Mouse (Mus musculus): ENCODE data around the gene Slc35e3. TPM values are rescaled to one million over a fixed set of nuclear protein-coding genes. Genes with fewer than 3 reads are reported as not detected.

Slc35e3 gene
- polyA plus RNA-seq, 1 experiment = 12.8 TPM

DNA sequence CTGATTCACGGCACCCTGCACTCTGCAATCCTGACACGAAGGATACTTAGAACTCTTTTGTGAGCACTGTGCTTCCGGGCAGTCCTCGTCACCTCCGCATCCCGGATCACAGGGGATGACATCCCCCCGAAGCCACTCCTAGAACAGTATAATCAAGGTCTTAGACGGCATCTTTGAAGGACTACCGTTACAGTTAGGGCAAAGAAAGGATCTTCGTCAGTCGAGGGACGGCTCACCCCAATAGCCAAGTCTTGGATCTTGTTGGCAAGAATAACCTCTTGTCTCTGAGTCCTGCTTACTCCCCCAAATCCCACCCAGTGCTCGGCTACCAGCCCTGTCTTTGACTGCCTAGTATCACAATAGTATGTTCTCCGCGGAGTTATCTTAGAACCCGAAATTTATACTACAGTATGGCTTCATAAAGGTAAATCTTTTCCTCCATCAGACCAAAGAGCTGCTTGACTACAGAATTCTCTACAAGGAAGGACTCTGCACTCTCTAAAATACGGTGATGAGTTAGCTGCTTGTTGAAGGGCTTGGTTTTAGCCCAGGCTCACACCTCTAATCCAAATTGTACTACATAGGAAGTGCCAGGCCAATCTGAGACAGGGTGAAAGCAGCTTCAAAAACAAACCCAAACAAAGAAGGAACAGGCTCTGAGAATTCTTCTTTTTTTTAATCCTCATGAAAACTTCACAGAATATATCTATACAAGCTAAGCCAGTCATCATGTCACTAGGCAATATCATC, 44.4 kb upstream of the Slc35e3 start:
- peaks cover 32% of the 10 kb centered on the region for H3K79me3 ChIP-seq (ENCODE audit: low read depth)
- H3K79me2 ChIP-seq (ENCODE audit: control insufficient read depth, insufficient read depth) = peaks cover 48% of the 10 kb centered on the region
- H3K27me3 ChIP-seq (ENCODE audit: control insufficient read depth, insufficient read depth, insufficient read length) = no peaks in the 10 kb centered on the region
- TF ChIP-seq USF1 (IDR thresholded peaks at IDR 0.05; ENCODE audit: low read depth) = no peak
- no peak for TF ChIP-seq FOSL1 (IDR thresholded peaks at IDR 0.05; ENCODE audit: insufficient read depth, low read length, poor library complexity, severe bottlenecking)
- TF ChIP-seq CEBPB (IDR thresholded peaks at IDR 0.05; ENCODE audit: low read depth) = no peak
- TF ChIP-seq MAX (IDR thresholded peaks at IDR 0.05) = no peak
- TF ChIP-seq MYOG (IDR thresholded peaks at IDR 0.05; ENCODE audit: control insufficient read depth, extremely low read depth, insufficient read length) = no peak
- no peak for TF ChIP-seq MYOD1 (IDR thresholded peaks at IDR 0.05; ENCODE audit: control insufficient read depth, insufficient read length, low read depth)
- TF ChIP-seq CTCF (IDR thresholded peaks at IDR 0.05; ENCODE audit: control insufficient read depth, insufficient read depth, insufficient read length) = no peak
- peaks cover 41% of the 10 kb centered on the region for H3K36me3 ChIP-seq (ENCODE audit: control insufficient read depth, insufficient read depth)
- no peak overlapping the region for H3ac ChIP-seq (ENCODE audit: control insufficient read depth, insufficient read length, low read depth)
- no peak overlapping the region for H3K4me3 ChIP-seq (ENCODE audit: insufficient read depth, poor library complexity, severe bottlenecking)

- no peak overlapping the region for H3K4me3 ChIP-seq (ENCODE audit: insufficient read depth, poor library complexity, severe bottlenecking)
- H3K27me3 ChIP-seq (ENCODE audit: control insufficient read depth, insufficient read depth, insufficient read length) = no peaks in the 10 kb centered on the region
- TF ChIP-seq MAX (IDR thresholded peaks at IDR 0.05) = no peak
- no peak for TF ChIP-seq USF1 (IDR thresholded peaks at IDR 0.05; ENCODE audit: low read depth)
- TF ChIP-seq CEBPB (IDR thresholded peaks at IDR 0.05; ENCODE audit: low read depth) = no peak
- no peak for TF ChIP-seq CTCF (IDR thresholded peaks at IDR 0.05; ENCODE audit: control insufficient read depth, insufficient read depth, insufficient read length)
- TF ChIP-seq MYOG (IDR thresholded peaks at IDR 0.05; ENCODE audit: control insufficient read depth, extremely low read depth, insufficient read length) = no peak
- no peak for TF ChIP-seq FOSL1 (IDR thresholded peaks at IDR 0.05; ENCODE audit: insufficient read depth, low read length, poor library complexity, severe bottlenecking)
- TF ChIP-seq MYOD1 (IDR thresholded peaks at IDR 0.05; ENCODE audit: control insufficient read depth, insufficient read length, low read depth) = no peak
- H3K79me3 ChIP-seq (ENCODE audit: low read depth) = peaks cover 32% of the 10 kb centered on the region
- H3ac ChIP-seq (ENCODE audit: control insufficient read depth, insufficient read length, low read depth) = no peak overlapping the region
- peaks cover 48% of the 10 kb centered on the region for H3K79me2 ChIP-seq (ENCODE audit: control insufficient read depth, insufficient read depth)
- peaks cover 47% of the 10 kb centered on the region for H3K36me3 ChIP-seq (ENCODE audit: control insufficient read depth, insufficient read depth)
These were observed 43.8 kb upstream of the Slc35e3 start for GRCm38 (mm10) chr10:117790011-117790410.

DNA sequence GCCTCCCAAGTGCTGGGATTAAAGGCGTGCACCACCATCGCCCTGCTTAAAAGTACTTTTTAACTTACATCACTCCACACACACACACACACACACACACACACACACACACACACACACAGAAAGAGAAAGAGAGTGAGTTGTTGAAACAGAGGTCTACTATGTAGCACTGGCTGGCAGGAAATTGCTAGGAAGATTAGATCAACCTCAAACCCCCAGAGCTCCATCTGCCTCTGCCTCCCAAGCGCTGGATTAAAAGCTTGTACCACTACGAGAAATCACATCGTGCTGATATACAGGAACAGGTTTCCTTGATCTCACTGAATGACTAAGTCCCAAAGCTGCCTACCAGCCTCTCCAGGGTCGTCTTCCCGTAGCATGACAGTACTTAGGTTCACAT, 38.5 kb upstream of the Slc35e3 start:
- Histone ChIP-seq H3K27me3 (ENCODE audit: control insufficient read depth, insufficient read depth, insufficient read length) (no peaks in the 10 kb centered on the region), H3ac (ENCODE audit: control insufficient read depth, insufficient read length, low read depth) (no peak overlapping the region), H3K36me3 (ENCODE audit: control insufficient read depth, insufficient read depth) (peaks cover 87% of the 10 kb centered on the region), H3K79me2 (ENCODE audit: control insufficient read depth, insufficient read depth) (peaks cover 30% of the 10 kb centered on the region), H3K79me3 (ENCODE audit: low read depth) (peaks cover 5% of the 10 kb centered on the region), H3K4me3 (ENCODE audit: insufficient read depth, poor library complexity, severe bottlenecking) (no peak overlapping the region)
- peak; percentile 85 for TF ChIP-seq MYOD1 (IDR thresholded peaks at IDR 0.05; ENCODE audit: control insufficient read depth, insufficient read length, low read depth)
- TF ChIP-seq FOSL1 (IDR thresholded peaks at IDR 0.05; ENCODE audit: insufficient read depth, low read length, poor library complexity, severe bottlenecking) = no peak
- no peak for TF ChIP-seq USF1 (IDR thresholded peaks at IDR 0.05; ENCODE audit: low read depth)
- TF ChIP-seq CEBPB (IDR thresholded peaks at IDR 0.05; ENCODE audit: low read depth) = no peak

GRCm38 (mm10) chr10:117783786-117784420, 37.7 kb upstream of the Slc35e3 start:
- Histone ChIP-seq H3K79me2 (ENCODE audit: control insufficient read depth, insufficient read depth) (peaks cover 23% of the 10 kb centered on the region), H3ac (ENCODE audit: control insufficient read depth, insufficient read length, low read depth) (no peak overlapping the region), H3K4me3 (ENCODE audit: insufficient read depth, poor library complexity, severe bottlenecking) (no peak overlapping the region), H3K79me3 (ENCODE audit: low read depth) (peaks cover 3% of the 10 kb centered on the region), H3K36me3 (ENCODE audit: control insufficient read depth, insufficient read depth) (peaks cover 88% of the 10 kb centered on the region), H3K27me3 (ENCODE audit: control insufficient read depth, insufficient read depth, insufficient read length) (no peaks in the 10 kb centered on the region)
- TF ChIP-seq CTCF (IDR thresholded peaks at IDR 0.05; ENCODE audit: control insufficient read depth, insufficient read depth, insufficient read length) = no peak
- TF ChIP-seq MYOG (IDR thresholded peaks at IDR 0.05; ENCODE audit: control insufficient read depth, extremely low read depth, insufficient read length) = no peak
- TF ChIP-seq CEBPB (IDR thresholded peaks at IDR 0.05; ENCODE audit: low read depth) = no peak
- TF ChIP-seq FOSL1 (IDR thresholded peaks at IDR 0.05; ENCODE audit: insufficient read depth, low read length, poor library complexity, severe bottlenecking) = no peak
- no peak for TF ChIP-seq MAX (IDR thresholded peaks at IDR 0.05)
- no peak for TF ChIP-seq MYOD1 (IDR thresholded peaks at IDR 0.05; ENCODE audit: control insufficient read depth, insufficient read length, low read depth)
- no peak for TF ChIP-seq USF1 (IDR thresholded peaks at IDR 0.05; ENCODE audit: low read depth)

DNA sequence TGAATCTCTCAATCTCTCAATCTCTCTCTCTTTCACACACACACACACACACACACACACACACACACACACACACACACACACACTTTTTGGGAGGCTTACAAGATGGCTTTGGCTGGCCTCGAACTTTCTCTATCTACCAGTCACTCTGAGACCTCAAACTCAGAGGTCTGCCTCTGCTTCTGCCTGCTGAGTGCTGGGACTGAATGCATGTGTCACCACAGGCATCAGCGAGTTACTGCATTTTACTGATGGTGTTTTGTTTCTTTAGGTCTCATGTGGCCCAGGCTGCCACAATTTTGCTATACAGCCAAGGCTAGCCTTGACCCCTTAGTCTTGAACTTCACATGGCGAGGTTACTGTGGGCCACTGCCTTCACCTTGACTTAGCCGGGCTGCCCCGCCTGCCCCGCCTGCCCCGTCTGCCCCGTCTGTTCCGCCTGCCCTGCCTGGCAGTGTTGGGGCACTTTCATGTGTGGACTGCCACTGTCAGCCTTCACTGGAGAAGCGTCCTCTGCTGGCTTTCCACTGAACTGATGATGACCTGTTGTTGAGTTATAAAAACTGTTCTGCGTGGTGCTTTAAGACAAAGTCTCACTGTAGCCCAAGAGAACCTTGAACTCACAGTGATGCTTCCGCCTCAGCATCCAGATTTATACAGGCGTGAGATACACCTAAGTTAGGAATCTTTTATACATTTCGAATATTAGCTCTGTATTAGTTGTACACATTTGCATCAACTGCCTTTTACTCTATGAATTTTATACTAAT, 36.5 kb upstream of the Slc35e3 start:
- no peak for TF ChIP-seq CTCF (IDR thresholded peaks at IDR 0.05; ENCODE audit: control insufficient read depth, insufficient read depth, insufficient read length)
- Histone ChIP-seq H3K79me3 (ENCODE audit: low read depth) (peaks cover 3% of the 10 kb centered on the region), H3K79me2 (ENCODE audit: control insufficient read depth, insufficient read depth) (peaks cover 18% of the 10 kb centered on the region), H3K4me3 (ENCODE audit: insufficient read depth, poor library complexity, severe bottlenecking) (no peak overlapping the region), H3K36me3 (ENCODE audit: control insufficient read depth, insufficient read depth) (peaks cover 94% of the 10 kb centered on the region), H3K27me3 (ENCODE audit: control insufficient read depth, insufficient read depth, insufficient read length) (no peaks in the 10 kb centered on the region), H3ac (ENCODE audit: control insufficient read depth, insufficient read length, low read depth) (no peak overlapping the region)
